Mouse (Mus musculus): ENCODE results near the gene Gpbar1.

DNA sequence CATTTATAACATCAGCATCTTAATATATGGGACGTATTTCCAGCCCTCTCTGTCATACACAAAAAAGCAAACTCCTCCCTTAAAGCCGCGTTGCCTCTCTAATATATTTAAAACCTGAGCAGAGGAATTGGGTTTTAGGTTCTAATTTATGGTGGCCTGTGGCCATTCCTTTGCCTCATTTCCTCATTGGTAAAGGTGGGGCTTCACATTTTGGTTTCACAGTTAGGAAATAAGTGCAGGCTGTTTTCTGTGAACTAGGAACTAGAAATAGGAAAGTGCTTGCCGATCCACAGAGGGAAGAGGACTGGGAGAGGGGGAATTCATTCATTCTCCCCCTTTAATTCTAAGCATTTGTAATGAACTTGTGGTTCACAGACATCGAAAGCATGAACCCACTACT, 40.7 kb upstream of the Gpbar1 start:
- TF ChIP-seq CTCF (IDR thresholded peaks at IDR 0.05; ENCODE audit: low read depth, low read length) (no peak), GATA1 (IDR thresholded peaks at IDR 0.05; ENCODE audit: borderline replicate concordance, low read length) (no peak), POLR2AphosphoS5 (IDR thresholded peaks at IDR 0.05; ENCODE audit: insufficient replicate concordance, low read depth, low read length) (no peak), TAL1 (conservative IDR thresholded peaks at IDR 0.05; ENCODE audit: low read depth, low read length) (no peak)
